Mouse (Mus musculus) ES-CJ7 (cell line): ENCODE data around the gene Umad1.

Experiments used
- DNase-seq: peaks from one replicate; pipeline ENCODE4 v3.0.0; 2011; ENCODE audit warnings: low read depth, low spot score

Gene Umad1

GRCm38 (mm10) chr6:8416802-8417569 lies 157.9 kb downstream of the Umad1 start:
- no peak for DNase-seq

- no peak for DNase-seq
Observed at GRCm38 (mm10) chr6:8419485-8420186, 160.5 kb downstream of the Umad1 start.

GRCm38 (mm10) chr6:8420187-8420503 lies 161.1 kb downstream of the Umad1 start:
- DNase-seq, result no peak

DNA sequence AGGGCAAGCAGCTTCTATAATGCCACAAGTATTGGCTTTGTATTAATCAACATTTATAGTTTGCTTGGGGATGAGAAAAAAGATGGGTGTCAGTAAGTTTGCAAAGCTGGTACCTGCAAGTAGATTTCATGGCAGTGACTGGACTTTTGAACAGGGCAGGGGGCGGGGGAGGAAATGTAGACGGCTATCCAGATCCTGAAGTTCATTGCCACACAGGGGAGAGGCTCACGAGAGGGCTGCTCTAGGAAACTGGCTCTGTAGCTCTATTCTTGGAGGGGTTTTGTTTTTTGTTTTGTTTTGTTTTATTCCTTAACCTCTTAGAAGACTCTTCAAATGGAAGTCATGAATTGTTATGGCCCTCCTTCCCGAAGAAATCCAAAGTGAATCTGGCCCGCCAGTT lies 162.3 kb downstream of the Umad1 start:
- no peak for DNase-seq

DNA sequence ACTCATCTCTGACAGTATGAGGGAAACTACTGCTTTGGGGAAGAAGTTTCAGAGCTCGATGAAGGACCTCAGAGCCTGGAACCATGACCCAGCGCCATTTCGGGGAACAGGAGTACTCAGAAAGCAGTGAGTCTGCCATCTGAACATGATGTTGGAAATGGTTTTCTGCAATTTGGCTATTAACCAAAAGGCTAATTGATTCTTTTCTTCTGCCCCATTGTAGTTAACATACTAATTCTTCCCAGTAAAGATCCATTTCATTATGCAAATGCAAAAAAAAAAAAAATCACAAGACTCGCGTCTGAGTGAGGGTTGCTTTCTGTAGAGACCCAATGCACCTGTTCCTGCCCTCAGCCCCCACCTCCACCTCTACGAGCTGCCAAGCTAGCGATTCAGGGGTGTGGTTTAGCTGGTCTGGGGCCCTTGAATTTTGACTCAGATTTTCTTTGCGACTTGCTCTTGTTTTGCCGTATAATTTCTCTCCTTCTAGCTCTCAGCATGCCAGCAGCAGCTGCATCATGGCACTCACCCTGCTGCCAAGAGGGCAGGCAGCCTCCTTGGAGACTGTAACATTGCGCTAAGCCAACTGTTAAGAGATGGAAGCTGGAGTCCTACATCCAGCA lies 163.0 kb downstream of the Umad1 start:
- no peak for DNase-seq

DNA sequence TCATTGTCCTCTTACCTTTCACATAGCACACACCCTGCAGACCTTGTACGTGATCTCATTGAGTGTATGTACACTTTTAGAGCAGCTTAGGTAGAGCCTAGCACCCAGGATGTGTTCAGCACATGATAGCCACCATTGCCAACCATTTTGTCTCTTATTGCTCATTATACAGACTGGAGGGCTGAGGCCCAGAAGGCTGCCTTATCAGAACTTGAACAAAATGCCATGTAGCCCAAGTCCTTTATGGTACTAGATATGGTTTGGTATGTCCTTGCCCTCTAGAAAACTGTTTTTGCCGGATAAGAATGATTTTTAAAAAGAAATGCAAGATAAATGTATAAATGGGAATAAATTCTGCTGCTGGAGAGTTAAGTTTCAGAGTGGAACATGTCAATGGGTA lies 164.1 kb downstream of the Umad1 start:
- DNase-seq, result no peak

DNA sequence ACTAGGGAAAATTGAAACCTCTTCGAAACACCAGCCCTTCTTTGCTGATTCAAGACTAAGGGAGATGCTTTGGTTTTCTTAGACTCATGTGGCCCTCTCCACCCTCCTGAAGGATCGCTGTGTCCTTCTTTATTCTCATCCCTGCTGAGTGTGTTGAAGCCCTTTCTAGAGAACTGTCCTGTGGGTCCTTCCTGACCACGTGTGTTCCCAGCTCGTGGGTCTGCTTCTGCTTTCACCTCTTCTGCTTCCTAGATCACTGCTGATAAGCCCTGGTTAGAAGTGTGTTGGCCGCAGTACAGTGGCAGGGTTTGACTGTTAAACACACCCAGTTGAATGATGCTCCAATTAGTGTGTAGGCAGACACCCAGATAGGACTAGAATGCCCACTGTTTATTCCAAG lies 168.6 kb downstream of the Umad1 start:
- no peak for DNase-seq

- no peak for DNase-seq
Observed at GRCm38 (mm10) chr6:8430610-8431234, 171.6 kb downstream of the Umad1 start.

DNA sequence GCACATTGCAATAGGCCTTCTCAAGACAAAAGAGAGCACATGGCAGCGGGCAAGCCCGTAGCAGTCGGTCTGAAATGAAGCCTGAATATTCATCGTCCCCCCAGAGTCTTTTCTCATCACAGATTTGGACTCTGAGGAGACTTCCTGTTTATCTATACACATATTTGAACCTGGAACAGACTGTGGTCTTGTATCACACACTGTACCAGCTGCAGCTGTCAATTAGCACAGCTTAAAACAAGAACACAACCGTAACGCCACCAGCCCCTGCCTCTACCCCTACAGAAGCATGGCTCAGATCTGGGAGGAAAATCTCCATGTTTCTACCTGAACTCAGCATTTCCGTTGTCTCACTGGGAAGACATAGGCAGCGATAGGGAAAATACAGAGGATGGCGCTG lies 174.1 kb downstream of the Umad1 start:
- DNase-seq, result no peak

- DNase-seq, result no peak
Observed at GRCm38 (mm10) chr6:8437937-8438336, 178.8 kb downstream of the Umad1 start.

DNA sequence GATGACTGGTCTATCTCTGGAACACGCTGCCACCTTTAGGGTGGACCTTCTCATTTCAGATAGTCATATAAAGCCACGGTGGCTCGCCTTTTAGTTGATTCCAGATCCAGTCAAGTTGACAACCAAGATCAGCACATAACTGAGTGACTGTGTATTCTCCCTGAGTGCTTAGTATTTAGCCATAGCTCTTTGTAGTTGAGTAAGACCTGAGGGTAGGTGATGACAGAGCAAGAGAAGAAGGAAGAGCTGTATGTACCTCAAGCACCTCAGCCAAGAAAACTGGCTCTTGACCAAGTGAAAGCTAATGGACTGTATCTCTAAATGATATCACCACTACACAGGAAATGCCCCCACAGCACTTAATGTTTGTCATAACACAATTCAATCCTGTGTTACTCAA lies 182.7 kb downstream of the Umad1 start:
- no peak for DNase-seq

DNA sequence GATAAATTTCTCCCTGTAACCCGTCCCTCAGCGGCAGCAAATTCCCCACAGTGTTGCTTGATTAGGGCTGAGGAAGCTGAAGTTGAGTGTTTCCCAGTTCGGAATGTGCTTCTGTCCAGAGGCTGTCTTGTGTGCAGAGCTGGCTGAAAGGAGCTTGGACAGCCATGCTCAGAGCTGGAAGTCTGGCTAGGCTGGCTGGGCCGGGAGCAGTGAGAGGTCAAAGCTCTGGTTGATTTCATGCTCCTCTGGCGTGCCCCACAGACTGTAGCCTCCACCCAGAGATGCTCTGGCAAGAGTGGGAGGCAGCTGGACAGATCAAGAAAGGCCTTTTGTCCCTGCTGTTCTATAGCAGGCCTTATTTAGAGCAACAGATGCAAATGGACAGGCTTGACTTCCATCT lies 187.7 kb downstream of the Umad1 start:
- DNase-seq, result no peak

- no peak for DNase-seq
Observed at GRCm38 (mm10) chr6:8455599-8455998, 196.5 kb downstream of the Umad1 start.

DNA sequence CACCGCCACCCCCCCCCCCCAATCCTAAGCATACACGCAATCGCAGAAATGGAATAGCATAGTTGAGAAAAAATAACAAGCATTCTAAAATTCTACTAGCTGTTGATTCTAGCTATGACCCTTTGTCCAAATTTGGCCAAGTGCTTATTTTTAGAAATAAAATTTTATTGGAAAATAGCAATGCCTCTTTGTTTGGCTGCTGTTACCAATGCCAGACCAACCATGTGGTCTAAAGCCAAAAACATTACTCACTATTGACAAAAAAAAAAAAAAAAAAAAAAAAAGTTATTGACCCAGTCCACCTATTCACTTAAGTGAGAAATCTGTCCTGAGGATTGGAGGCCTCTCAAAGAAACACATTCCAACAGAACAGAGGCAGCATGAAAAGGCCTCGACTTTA lies 199.5 kb downstream of the Umad1 start:
- DNase-seq, result no peak

- no peak for DNase-seq
Observed at GRCm38 (mm10) chr6:8462447-8462846, 203.4 kb downstream of the Umad1 start.

- no peak for DNase-seq
Observed at GRCm38 (mm10) chr6:8465388-8465787, 206.3 kb downstream of the Umad1 start.

DNA sequence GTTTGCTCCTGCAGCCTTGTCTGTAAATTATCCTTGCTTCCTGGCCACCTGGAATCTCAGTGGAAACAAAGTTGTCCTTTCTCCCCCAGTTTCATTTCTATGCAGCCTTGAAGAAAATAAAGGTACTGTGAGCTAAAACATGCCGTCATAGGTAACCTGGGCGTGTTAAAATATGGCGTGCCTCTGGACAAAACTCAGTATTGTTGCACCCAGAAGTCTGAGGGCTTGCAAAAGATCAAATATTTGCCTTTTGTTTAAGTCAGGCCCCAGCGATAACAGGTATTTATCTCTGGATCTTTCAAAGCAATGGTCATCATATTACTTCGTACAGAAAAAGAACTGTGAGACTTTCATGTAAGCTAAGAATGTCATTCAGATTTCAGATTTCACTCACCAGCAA lies 206.9 kb downstream of the Umad1 start:
- no peak for DNase-seq

DNA sequence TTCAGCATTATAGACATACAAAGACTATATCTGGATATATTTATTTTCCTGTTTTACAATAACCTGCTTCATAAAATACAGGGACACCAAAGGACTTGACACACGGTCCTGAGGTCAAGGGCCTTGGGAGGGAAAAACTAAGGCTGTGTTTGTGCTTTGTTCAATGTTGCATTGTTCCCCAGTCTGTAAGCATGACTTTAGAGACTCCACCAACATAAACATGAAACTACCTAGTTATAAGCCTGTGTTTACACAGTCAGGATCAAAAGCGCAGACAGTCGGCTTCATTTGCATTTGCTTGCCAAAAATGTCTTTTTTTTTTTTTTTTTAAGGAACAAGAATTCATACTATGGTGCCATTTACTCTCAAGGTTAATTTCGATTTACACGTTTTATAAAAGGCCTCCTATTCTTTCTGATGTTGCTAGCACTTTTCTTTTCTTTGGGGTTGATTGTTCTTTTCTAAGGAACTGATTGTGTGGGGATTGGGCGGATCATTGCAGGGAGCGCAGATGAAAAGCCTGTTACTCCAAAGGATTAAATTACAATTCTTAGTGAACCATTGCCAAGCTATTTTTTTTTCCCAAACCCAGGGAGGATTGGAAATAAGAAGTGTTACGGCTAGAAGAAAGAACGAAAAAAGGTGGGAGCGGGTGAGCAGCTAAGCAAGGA lies 208.7 kb downstream of the Umad1 start:
- DNase-seq, result no peak

- DNase-seq, result no peak
Observed at GRCm38 (mm10) chr6:8469918-8470317, 210.8 kb downstream of the Umad1 start.

DNA sequence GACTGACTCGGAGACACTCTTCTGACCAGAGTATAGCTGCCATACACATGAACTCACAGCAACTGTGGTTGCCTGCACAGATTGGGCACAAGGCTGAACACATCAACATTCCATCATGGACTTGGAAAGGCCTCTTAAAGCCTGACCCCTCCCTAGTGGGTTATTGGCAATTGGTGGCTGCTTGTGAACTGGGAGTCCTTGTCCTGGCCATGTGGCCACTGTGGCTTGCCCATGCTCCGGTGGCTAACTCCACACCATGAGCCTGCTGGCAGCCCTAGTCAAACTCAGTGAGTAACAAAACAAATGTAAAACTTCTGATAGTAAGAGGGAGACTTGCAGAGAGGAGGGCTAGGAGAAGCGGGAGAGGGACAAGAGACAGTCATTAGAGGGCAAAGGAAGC lies 213.0 kb downstream of the Umad1 start:
- DNase-seq, result no peak

DNA sequence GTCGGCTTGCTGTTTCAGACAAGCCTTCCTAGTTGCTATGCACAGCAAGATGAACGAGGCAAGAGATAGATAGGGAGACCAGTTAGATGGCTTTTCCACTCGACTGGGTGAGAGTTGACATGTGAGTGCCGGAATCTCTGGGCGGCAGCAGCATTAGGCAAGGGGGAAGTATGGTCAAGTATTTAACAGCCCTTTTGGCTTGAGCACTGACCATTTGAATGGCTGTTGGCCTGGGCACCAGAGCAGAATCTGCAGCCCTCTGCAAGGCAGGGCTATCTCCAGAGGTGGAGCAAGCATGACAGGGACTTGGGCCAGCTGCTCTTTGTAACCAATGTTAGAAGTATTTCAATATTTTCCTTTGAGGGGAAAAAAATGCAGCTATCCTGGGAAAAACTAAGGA lies 213.8 kb downstream of the Umad1 start:
- DNase-seq, result no peak

DNA sequence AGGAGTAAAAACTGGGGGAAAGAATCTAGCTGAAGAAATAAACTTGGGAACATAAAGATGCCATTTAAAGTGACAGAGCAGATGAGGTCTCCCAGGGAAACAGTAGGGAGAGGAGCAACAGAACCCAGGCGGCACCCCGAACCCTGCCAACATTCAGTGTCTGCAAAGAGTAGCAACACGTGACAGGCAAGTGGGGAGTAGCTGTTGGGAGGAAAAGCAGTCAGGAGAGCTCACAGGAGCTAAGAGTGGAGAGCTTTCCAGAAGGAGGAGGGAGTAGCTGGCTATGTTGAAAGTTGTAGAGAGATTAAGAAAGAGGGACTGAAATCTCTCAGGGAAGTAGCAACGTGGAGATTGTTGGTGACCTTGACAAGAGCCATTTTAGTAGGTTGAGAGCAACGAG lies 214.4 kb downstream of the Umad1 start:
- no peak for DNase-seq
